Mouse (Mus musculus) midbrain, postnatal 0 days (tissue): Measurements from ENCODE around the gene Pkp4. TPM values are rescaled to one million over a fixed set of nuclear protein-coding genes. Genes with fewer than 3 reads are reported as not detected.

Source experiments
- ATAC-seq: fragments of 200-750 bp; cut with Nextera tagmentation; 2 replicates; pipeline ENCODE4 v1.8.0; 2017; ENCODE audit warnings: moderate number of reproducible peaks, mild to moderate bottlenecking, moderate TSS enrichment, moderate library complexity; ENCODE audit not compliant: low FRiP score
- DNase-seq: peaks from one replicate; pipeline ENCODE4 v3.0.0-alpha.2; 2015; ENCODE audit warnings: low spot score
- H3K27ac ChIP-seq: fragments of 300-500 bp; sonication (generic); 2 replicates; pipeline ENCODE4 v1.5.1; 2014; ENCODE audit warnings: low read depth, mild to moderate bottlenecking, low read length, mixed read lengths
- H3K27me3 ChIP-seq: fragments of 300-500 bp; sonication (generic); 2 replicates; pipeline ENCODE4 v1.6.1; 2014; ENCODE audit warnings: low read length, control low read depth, mixed read lengths; ENCODE audit not compliant: insufficient read depth
- H3K36me3 ChIP-seq: fragments of 300-500 bp; sonication (generic); 2 replicates; pipeline ENCODE4 v1.6.1; 2014; ENCODE audit warnings: low read length, control low read depth, mixed read lengths; ENCODE audit not compliant: insufficient read depth
- H3K4me1 ChIP-seq: fragments of 300-500 bp; sonication (generic); 2 replicates; pipeline ENCODE4 v1.6.1; 2014; ENCODE audit warnings: mild to moderate bottlenecking, control low read depth, antibody characterized with exemption, low read length, mixed read lengths; ENCODE audit not compliant: insufficient read depth
- H3K4me2 ChIP-seq: fragments of 300-500 bp; sonication (generic); 2 replicates; pipeline ENCODE4 v1.6.1; 2014; ENCODE audit warnings: low read depth, mild to moderate bottlenecking, low read length, mixed read lengths; ENCODE audit not compliant: poor library complexity, severe bottlenecking
- H3K4me3 ChIP-seq: fragments of 300-500 bp; sonication (generic); 2 replicates; pipeline ENCODE4 v1.5.1; 2014; ENCODE audit warnings: low read depth, mild to moderate bottlenecking, low read length, moderate library complexity
- H3K9ac ChIP-seq: fragments of 300-500 bp; sonication (generic); replicated peaks from 2 replicates; pipeline ENCODE4 v1.6.1; 2014; ENCODE audit warnings: mild to moderate bottlenecking, low read length, moderate library complexity, mixed read lengths; ENCODE audit not compliant: poor library complexity, severe bottlenecking
- H3K9me3 ChIP-seq: fragments of 300-500 bp; sonication (generic); 2 replicates; pipeline ENCODE4 v1.6.1; 2016; ENCODE audit warnings: low read length, control low read depth
- CTCF ChIP-seq: IDR thresholded peaks from 2 replicates; pipeline ENCODE4 v1.5.1; 2016; ENCODE audit warnings: antibody characterized with exemption, mild to moderate bottlenecking
- WGBS: fragments of 180-500 bp; shearing (Covaris S2); extraction: QIAGEN DNeasy Blood & Tissue Kit; methylation state at CpG from one replicate; pipeline ENCODE4 v1.1.7; 2014; 5-methylcytosine and 5-hydroxymethylcytosine counted together
- polyA plus RNA-seq: library from polyadenylated mRNA; unstranded; fragments of >200 nt; fragmentation: Nextera tagmentation; extraction: Ambion mirVana; gene quantifications from 2 replicates; pipeline ENCODE4 v1.2.1, GENCODE M21; 2015
- total RNA-seq: library from RNA; depleted of rRNA; stranded (reverse); fragments of >200 nt; gene quantifications from 2 replicates; pipeline ENCODE4 v1.2.3, GENCODE M21; 2014

The Pkp4 gene
- total and polyA plus RNA-seq, 2 experiments from 2014 or later: 21.6 to 105 TPM

- H3K27me3 ChIP-seq: no peaks in the 10 kb centered on the region
- H3K9ac ChIP-seq: no peak overlapping the region
- DNase-seq (no peak), ATAC-seq (no peak)
- TF ChIP-seq CTCF: no peak
- no peak overlapping the region for H3K4me2 ChIP-seq
- no peak overlapping the region for H3K4me3 ChIP-seq
- H3K36me3 ChIP-seq: no peaks in the 10 kb centered on the region
- H3K4me1 ChIP-seq: no peaks in the 10 kb centered on the region
- no peaks in the 10 kb centered on the region for H3K9me3 ChIP-seq
- H3K27ac ChIP-seq: no peak overlapping the region
- WGBS: 85% methylated on average over 6 of the region's 6 CpGs
These were observed 112.1 kb downstream of the Pkp4 start for GRCm38 (mm10) chr2:59272713-59273112.

- H3K27ac ChIP-seq: no peak overlapping the region
- H3K27me3 ChIP-seq: no peaks in the 10 kb centered on the region
- no peaks in the 10 kb centered on the region for H3K9me3 ChIP-seq
- no peak overlapping the region for H3K4me2 ChIP-seq
- ATAC-seq (no peak), DNase-seq (no peak)
- H3K36me3 ChIP-seq: 0 out of 2 replicates have a peak, but pooled peaks cover 3% of the 10 kb centered on the region
- no peak overlapping the region for H3K9ac ChIP-seq
- no peak overlapping the region for H3K4me3 ChIP-seq
- H3K4me1 ChIP-seq: no peaks in the 10 kb centered on the region
- 89% methylated on average over 7 of the region's 7 CpGs for WGBS
- no peak for TF ChIP-seq CTCF
These were observed 120.4 kb downstream of the Pkp4 start for GRCm38 (mm10) chr2:59280914-59281562.

GRCm38 (mm10) chr2:59282966-59283365 lies 122.3 kb downstream of the Pkp4 start:
- ATAC-seq: no peak
- Histone ChIP-seq H3K27me3 (no peaks in the 10 kb centered on the region), H3K9me3 (no peaks in the 10 kb centered on the region), H3K9ac (no peak overlapping the region), H3K27ac (no peak overlapping the region), H3K4me2 (no peak overlapping the region), H3K4me3 (no peak overlapping the region), H3K36me3 (0 out of 2 replicates have a peak, but pooled peaks cover 3% of the 10 kb centered on the region), H3K4me1 (no peaks in the 10 kb centered on the region)
- TF ChIP-seq CTCF: no peak
- WGBS: 98% methylated on average over 6 of the region's 6 CpGs
- no peak for DNase-seq

- DNase-seq (no peak), ATAC-seq (no peak)
- H3K4me2 ChIP-seq: no peak overlapping the region
- no peak overlapping the region for H3K9ac ChIP-seq
- no peak for TF ChIP-seq CTCF
- no peak overlapping the region for H3K4me3 ChIP-seq
- H3K4me1 ChIP-seq: no peaks in the 10 kb centered on the region
- H3K27me3 ChIP-seq: no peaks in the 10 kb centered on the region
- WGBS: 93% methylated on average over 5 of the region's 5 CpGs
- H3K36me3 ChIP-seq: 0 out of 2 replicates have a peak, but pooled peaks cover 3% of the 10 kb centered on the region
- H3K27ac ChIP-seq: no peak overlapping the region
- no peaks in the 10 kb centered on the region for H3K9me3 ChIP-seq
These were observed 123.6 kb downstream of the Pkp4 start for GRCm38 (mm10) chr2:59284216-59284615.

- H3K9ac ChIP-seq: no peak overlapping the region
- no peaks in the 10 kb centered on the region for H3K27me3 ChIP-seq
- H3K4me3 ChIP-seq: no peak overlapping the region
- TF ChIP-seq CTCF: no peak
- no peaks in the 10 kb centered on the region for H3K9me3 ChIP-seq
- DNase-seq: no peak
- H3K4me1 ChIP-seq: no peaks in the 10 kb centered on the region
- 0 out of 2 replicates have a peak, but pooled peaks cover 3% of the 10 kb centered on the region for H3K36me3 ChIP-seq
- no peak overlapping the region for H3K4me2 ChIP-seq
- H3K27ac ChIP-seq: no peak overlapping the region
- no peak for ATAC-seq
- 83% methylated on average over 8 of the region's 8 CpGs for WGBS
These were observed 124.3 kb downstream of the Pkp4 start for GRCm38 (mm10) chr2:59284734-59285490.

GRCm38 (mm10) chr2:59285581-59285980 lies 124.9 kb downstream of the Pkp4 start:
- WGBS: 63% methylated on average over 1 of the region's 1 CpGs
- no peaks in the 10 kb centered on the region for H3K27me3 ChIP-seq
- DNase-seq (no peak), ATAC-seq (no peak)
- 0 out of 2 replicates have a peak, but pooled peaks cover 3% of the 10 kb centered on the region for H3K36me3 ChIP-seq
- H3K4me3 ChIP-seq: no peak overlapping the region
- TF ChIP-seq CTCF: no peak
- H3K4me2 ChIP-seq: no peak overlapping the region
- H3K27ac ChIP-seq: no peak overlapping the region
- no peaks in the 10 kb centered on the region for H3K9me3 ChIP-seq
- H3K9ac ChIP-seq: no peak overlapping the region
- H3K4me1 ChIP-seq: no peaks in the 10 kb centered on the region
